Mouse (Mus musculus) CH12.LX (cell line): ENCODE data around the gene Scfd2. TPM values are rescaled to one million over a fixed set of nuclear protein-coding genes. Genes with fewer than 3 reads are reported as not detected.

Experiments used
- polyA plus RNA-seq: library from polyadenylated mRNA; unstranded; fragments of >175 nt; gene quantifications from 2 replicates; pipeline ENCODE4 v1.2.1, GENCODE M21; 2012; ENCODE audit warnings: low read depth; ENCODE audit not compliant: insufficient read length
- total RNA-seq, 2 experiments: library from RNA; depleted of rRNA; stranded (reverse); fragments of 300-350 nt in 1 of 2; fragments of >200 nt in 1 of 2; gene quantifications; 2 replicates each; pipeline ENCODE4 v1.2.3; 2012 to 2014

Gene Scfd2
- total and polyA plus RNA-seq, 3 experiments = 13.2 to 18.0 (median 14.4) TPM

Other genes with a start within 250 kb of the Scfd2 start
- gene Fip1l1, start 3.7 kb upstream of the Scfd2 start, total RNA-seq (2012; rRNA removed) = 72.0 and 73.4 TPM in 2 replicates
- gene Fip1l1, start 3.7 kb upstream of the Scfd2 start, total RNA-seq (2014; rRNA removed) = 83.1 and 91.3 TPM in 2 replicates
- gene Fip1l1, start 3.7 kb upstream of the Scfd2 start, polyA plus RNA-seq = 171 and 188 TPM in 2 replicates
- gene Lnx1, start 171.2 kb upstream of the Scfd2 start, total RNA-seq (2012; rRNA removed) = 0.08 and 0.13 TPM in 2 replicates
- 0.16 TPM in 2 replicates for gene Lnx1, start 171.2 kb upstream of the Scfd2 start, total RNA-seq (2014; rRNA removed)
- 0.26 and 0.35 TPM in 2 replicates for gene Lnx1, start 171.2 kb upstream of the Scfd2 start, polyA plus RNA-seq